Mouse (Mus musculus) urinary bladder, adult 2 months (tissue): ENCODE measurements around the gene Pole2. TPM values are rescaled to one million over a fixed set of nuclear protein-coding genes. Genes with fewer than 3 reads are reported as not detected.
A peak's percentile ranks its signal among the peaks of the same experiment; 100 is the strongest.
"Not testable (repeated sequence)": the region's sequence is repeated elsewhere in the genome, so short reads cannot be mapped to it uniquely, and the experiment has no call there.

Source experiments
- DNase-seq: peaks from one replicate; pipeline ENCODE4 v3.0.0; 2022; ENCODE audit warnings: low spot score
- polyA plus RNA-seq: library from polyadenylated mRNA; depleted of rRNA; stranded (reverse); fragments of >200 nt; gene quantifications from 2 replicates; pipeline ENCODE4 v1.2.3, GENCODE M21; 2012; rRNA removed

The Pole2 gene
- polyA plus RNA-seq, 1 experiment = 6.5 TPM

DNA sequence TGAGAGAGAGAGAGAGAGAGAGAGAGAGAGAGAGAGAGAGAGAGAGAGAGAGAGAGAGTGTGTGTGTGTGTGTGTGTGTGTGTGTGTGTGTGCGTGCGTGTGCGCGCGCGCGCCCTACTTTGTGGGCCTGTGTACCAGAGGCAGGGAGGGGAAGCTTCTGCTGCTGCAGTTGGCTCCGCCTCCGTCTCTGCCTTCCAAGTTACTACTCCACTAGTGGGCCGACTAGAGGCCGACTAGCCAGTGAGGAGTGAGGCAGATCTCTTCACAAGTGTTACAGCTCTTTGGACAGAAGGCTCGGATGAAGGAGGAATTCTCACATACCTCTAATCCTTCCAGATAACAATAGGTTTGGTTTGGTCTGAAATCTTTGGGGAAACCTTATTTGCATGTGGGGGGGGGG, 48.6 kb downstream of the Pole2 start:
- DNase-seq = no peak

- DNase-seq = no peak
Measured at GRCm38 (mm10) chr12:69177526-69177925, 50.5 kb downstream of the Pole2 start.

GRCm38 (mm10) chr12:69175975-69176374, 52.0 kb downstream of the Pole2 start:
- no peak for DNase-seq

DNA sequence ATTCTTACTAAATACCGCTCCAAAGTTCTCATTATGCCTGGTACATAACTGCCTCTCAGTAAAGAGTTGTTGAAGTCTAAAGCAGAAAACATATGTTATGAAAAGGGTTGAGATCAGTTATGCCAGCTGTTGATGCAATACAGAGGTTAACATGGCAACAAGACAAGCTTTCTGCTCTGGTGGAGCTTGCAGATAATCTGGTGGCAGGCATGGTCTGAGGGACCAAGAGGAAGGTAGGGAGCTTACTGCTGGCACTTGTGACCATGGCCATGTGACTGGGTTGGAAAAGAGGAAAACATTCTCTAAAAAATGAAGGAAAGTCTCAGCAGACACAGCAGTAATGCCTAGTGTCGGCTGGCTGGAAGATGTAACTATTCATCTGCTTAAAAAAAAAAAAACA, 56.7 kb downstream of the Pole2 start:
- no peak for DNase-seq

DNA sequence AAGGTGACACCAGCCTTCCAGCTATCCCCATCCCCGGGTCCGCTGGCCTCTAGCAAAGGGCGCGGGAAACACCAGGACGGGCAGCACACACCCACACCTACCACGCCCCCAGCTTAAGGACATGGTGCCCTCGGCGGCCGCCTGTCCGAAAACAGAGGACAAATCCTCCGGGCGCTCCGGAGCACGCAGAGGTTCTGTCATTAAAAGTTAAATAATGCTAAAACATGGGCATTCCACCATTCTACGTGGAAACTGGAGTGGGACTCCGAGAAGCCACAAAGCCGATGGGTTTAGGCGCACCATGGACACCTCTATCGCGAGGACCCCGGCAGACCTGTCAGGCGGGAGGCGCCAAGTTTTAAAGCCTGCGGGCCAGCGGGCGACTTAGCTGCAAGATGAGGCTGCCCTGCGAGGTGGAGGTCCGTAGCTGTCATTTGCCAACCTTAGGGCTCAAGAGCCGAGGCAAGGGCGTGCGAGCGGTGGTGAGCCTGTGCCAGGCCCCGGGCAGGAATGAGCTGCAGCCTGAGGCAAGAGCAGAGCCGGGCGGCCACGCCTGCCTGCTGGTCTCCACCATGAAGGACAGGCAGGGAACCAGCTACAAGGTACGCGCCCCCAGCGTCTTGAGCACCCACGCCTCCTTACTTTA, 59.4 kb downstream of the Pole2 start, which contains the start of gene Lrr1:
Gene Lrr1, plus strand, starts transcription at position 354 of the 646 bp plus-strand sequence.
- DNase-seq = peak; percentile 80

GRCm38 (mm10) chr12:69167656-69168460, 60.1 kb downstream of the Pole2 start:
- DNase-seq = no peak

DNA sequence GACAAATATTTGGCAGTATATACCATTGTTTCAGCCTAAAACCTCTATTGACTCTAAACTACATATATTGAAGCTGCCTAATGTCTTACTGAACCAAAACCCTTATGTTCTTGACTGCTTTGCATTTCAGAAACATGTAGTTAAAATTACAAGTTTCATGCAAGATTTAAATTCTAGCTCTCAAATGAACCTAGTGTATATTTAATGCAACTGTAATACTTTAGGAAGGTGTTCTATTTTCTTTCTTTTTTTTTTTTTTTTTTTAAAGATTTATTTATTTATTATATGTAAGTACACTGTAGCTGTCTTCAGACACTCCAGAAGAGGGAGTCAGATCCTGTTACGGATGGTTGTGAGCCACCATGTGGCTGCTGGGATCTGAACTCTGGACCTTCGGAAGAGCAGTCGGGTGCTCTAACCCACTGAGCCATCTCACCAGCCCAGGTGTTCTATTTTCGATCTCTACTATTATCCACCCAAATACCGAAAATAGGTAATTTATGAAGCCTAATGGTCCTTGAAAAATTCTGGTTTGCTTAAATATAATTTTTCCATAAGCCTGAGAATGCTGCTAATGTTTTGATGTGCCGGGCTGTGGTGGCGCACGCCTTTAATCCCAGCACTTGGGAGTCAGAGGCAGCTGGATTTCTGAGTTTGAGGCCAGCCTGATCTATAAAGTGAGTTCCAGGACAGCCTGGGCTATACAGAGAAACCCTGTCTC, 61.0 kb downstream of the Pole2 start:
- DNase-seq = not testable (repeated sequence)

DNA sequence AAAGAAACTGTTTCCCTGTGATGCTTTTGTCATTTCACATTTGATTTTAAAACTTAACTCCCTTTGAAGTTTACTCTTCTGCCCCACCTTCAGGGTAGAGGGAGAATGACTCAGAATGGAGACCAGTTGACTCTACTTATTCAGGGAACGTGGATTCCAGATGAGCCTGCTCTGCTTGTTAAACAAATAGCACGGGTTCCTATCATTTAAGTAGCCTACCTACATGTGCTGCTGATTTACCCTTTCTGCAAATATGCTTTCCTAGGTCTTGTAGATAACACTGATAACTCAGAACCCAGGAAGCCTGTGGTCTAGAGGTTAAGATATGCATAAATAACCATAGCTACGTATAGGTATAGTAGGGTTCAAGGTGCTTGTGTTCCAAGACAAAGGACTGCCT, 63.1 kb downstream of the Pole2 start:
- DNase-seq = no peak

DNA sequence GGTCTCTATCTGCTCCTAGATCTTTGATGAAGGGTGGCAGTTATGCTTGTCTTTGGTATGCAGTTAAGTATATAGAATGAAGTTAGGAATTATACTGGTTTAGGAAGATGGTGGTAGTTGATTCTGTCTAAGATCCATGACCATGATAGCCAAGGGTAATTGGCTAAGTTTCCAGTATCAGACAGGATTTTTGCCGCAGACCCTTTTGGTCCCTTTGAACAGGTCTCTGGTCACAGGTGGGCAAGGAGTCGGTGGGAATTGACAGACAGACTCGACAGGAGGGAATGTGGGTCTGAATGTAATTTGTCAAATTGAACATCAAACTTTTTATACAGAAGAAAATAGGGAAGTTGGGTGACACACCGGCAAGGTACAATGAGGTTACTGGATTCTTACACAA, 64.4 kb downstream of the Pole2 start:
- not testable (repeated sequence) for DNase-seq

- not testable (repeated sequence) for DNase-seq
Measured at GRCm38 (mm10) chr12:69160677-69161076, 67.3 kb downstream of the Pole2 start.

GRCm38 (mm10) chr12:69159578-69159940, 68.4 kb downstream of the Pole2 start:
- DNase-seq = no peak

- peak; percentile 92 for DNase-seq
Measured at GRCm38 (mm10) chr12:69158765-69159577, 69.0 kb downstream of the Pole2 start, which contains the start of gene Rps29. Rps29 (minus strand) TSS chr12:69159186.

DNA sequence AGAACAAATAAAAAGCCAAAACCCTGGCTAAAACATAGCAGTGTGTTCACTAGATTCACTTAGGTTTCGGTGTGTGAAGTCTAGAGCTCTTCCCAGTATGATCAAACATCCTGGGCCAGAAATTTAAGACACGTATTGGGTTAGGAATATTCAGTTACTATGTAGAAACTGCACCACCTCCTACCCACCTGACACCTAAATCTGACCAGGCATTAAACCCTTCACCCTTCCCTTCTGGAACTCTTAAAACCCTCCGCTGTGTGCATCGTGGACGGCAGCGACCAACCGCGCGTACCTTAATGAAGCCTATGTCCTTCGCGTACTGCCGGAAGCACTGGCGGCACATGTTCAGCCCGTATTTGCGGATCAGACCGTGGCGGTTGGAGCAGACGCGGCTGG, 69.6 kb downstream of the Pole2 start:
- DNase-seq = no peak

GRCm38 (mm10) chr12:69157107-69157506, 70.9 kb downstream of the Pole2 start:
- DNase-seq = no peak

DNA sequence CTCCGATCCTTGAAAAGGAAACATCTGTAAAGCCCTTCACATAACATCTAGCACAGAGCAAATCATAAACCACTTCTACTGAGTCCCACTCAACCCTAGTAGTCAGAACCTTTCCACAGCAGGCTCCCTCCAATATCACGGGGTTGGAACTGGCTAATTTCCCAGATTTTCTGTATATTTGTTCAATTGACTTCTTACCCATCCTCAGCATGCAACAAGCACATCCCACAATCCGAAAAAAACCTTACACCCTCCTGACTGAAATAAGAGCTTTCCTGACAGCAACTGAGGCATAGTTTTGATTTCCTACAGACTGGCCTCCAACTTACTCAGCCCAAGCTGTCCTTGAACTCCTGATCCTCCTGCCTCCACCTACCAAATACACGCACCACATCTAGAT, 71.6 kb downstream of the Pole2 start:
- DNase-seq = no peak

DNA sequence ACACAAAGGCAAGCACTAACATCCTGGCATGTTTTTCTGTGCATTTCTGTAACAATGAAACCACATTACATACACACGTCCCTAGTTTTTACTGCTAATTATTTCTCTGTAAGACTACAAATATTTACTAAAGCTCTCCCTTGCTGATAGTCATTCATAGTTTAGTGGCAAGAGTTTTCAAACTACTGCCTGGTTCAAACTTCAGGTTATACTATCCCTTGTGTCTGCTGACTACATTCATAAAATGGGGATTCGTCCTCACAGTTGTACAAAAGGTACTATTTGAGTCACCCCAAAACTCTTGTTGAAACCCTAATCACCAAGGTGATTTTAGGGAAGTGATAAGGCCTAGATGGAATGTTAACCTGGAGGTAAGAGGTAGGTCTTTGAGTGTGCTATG, 72.1 kb downstream of the Pole2 start:
- DNase-seq = no peak

Other genes with a start within 250 kb of the Pole2 start
- gene Rps29, start 69.0 kb downstream of the Pole2 start, polyA plus RNA-seq = 1,965 and 3,164 TPM in 2 replicates
- 0.10 and 0.39 TPM in 2 replicates for gene Lrr1, start 59.4 kb downstream of the Pole2 start, polyA plus RNA-seq
- 607 and 659 TPM in 2 replicates for gene Rpl36al, start 44.1 kb downstream of the Pole2 start, polyA plus RNA-seq
- gene Mgat2, start 44.0 kb downstream of the Pole2 start, polyA plus RNA-seq = 27.3 and 27.4 TPM in 2 replicates
- gene Gm49383, start 31.1 kb downstream of the Pole2 start, polyA plus RNA-seq = 1.3 and 2.1 TPM in 2 replicates
- 2.8 TPM in 2 replicates for gene Dnaaf2, start 29.8 kb downstream of the Pole2 start, polyA plus RNA-seq
- 3.6 and 4.1 TPM in 2 replicates for gene Gm49384, start 23.9 kb downstream of the Pole2 start, polyA plus RNA-seq
- gene Klhdc1, start 13.0 kb upstream of the Pole2 start, polyA plus RNA-seq = 8.4 and 14.8 TPM in 2 replicates
- gene Klhdc2, start 68.5 kb upstream of the Pole2 start, polyA plus RNA-seq = 52.8 and 61.7 TPM in 2 replicates
- gene Nemf, start 129.0 kb upstream of the Pole2 start, polyA plus RNA-seq = 28.8 and 32.1 TPM in 2 replicates
- 73.3 and 73.5 TPM in 2 replicates for gene Arf6, start 144.0 kb upstream of the Pole2 start, polyA plus RNA-seq
- gene Gm9887, start 144.3 kb upstream of the Pole2 start, polyA plus RNA-seq = 0.69 TPM in 2 replicates